Mouse (Mus musculus) right cerebral cortex, postnatal 14 days (tissue): Measurements from ENCODE around the gene Pfn3.
"Not testable (repeated sequence)": the region's sequence is repeated elsewhere in the genome, so short reads cannot be mapped to it uniquely, and the experiment has no call there.

Source experiments
- DNase-seq: peaks from one replicate; pipeline ENCODE4 v3.0.0; 2022

The Pfn3 gene

DNA sequence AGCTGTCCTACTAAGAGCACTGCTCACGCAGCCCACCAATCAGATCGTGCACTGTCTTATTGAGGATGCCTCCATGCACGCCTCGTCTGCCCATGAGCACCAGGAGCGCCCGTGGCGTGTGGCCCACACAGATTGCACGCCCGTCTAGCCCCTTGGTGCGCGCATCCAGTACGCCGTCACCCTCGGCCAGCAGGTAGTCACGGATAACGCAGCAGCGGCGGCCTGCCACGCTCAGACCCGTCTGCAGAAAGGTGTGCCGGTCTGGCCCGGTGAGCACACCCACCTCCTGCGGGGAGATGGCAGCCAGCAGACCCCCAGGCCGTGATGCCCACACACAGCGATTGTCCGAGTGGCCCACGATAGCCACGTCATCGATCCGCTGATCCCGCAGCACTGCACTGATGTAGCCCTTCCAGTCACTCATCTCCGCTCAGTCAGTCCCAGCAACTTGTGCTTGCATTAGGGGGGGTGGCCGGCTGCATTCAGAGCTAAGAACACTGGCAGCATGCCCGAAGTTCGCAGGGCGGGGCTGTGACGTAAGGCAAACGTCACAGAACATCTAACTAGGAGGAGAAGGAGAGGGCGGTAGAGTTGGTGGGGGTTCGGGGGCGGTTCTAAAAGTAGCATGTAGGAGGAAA, at the start of gene Pfn3:
Gene Pfn3, minus strand, starts transcription at position 490 of the 638 bp plus-strand sequence.
- DNase-seq: peak; percentile 79

DNA sequence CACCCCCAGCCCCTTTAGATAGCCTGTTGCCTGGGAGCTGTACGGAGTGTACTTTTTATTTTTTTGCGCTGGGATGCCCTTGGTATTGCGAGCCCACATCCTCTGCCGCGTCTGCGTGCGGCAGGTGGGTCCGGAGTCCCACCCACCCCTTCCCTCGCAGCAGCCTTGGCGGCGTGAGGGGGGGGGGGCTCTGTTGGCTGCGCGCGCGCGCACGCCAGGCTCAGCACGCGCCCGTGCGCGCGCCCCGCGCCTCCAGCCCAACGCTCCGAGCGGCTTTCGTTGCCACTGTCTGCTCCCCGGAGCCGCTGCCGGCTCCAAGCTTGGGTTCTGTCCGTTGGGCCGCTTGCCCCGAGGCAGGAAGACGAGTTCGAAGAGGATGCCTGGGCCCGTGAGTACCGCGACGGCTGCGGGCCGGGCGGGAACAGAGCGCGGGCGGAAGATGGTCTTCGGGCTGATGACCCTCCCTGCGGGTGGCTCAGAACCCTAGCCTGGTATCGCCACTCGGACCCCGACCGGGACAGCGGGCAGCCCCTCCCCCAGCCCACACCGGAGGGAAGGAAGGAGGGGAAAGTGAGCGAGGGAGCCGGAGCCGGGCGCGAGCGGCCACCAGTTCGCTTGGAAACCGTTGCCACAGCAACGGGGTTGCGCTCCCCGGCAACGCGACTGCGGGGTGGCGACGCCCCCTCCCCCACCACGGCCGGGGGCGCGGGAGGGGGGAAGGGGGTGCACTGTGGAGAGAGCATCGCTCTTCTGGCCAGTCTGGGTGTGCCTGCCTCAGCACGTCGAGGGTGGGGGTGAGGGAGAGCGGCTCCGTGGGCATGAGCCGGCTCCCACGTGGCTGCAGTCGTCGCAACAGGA, 49.2 kb upstream of the Pfn3 start, which contains the start of gene Prr7:
Gene Prr7, plus strand, starts transcription at position 241 of the 858 bp plus-strand sequence.
- DNase-seq: peak; percentile 78

DNA sequence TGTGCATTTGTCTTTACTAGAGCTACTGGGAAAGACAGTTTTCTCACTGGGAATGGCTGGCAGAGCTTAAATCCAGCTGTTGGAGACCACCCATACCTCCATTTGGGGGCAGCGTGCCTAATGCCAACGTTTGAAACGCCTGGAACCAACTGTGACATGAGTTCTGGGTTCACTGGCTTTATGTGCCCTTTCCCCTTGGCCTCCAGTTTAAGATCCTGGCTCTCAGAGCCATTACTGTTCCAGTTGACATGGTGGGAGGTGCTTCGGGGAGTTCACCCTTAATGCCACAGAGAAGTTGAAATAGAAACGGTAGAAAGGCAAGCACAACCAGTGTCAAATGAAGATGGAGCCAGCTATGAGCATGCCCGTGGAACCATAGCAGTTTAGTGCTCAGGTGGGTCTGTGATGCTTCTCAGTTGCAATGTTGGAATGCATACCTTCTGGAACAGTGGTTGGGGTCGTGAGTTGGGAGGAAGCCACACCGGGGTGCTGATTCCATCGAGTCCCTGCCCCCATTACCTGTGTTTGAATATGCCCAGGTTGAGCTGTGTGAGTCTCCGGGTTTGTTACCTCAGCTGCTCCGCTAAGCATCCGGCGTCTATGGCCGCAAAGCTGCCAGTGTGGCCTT, 48.5 kb upstream of the Pfn3 start:
- DNase-seq: no peak

DNA sequence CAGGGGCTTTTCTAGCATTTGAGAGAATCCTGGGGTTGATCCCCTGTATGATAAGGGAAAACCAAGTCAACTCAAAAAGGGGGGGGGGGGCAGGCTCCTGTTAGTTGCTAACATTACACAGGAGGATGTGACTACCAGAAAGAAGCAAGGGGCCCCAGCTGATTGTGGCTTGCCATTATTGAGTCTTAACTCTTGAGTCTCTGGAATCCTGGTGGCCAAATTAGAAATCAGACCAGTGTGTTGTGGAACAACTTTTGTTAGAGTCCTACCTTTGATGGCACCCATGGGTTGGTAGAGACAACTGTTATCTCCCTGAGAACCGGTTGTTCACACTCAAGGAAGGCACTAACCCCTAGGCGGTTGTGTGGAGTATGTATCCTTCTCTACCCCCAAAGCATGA, 47.9 kb upstream of the Pfn3 start:
- no peak for DNase-seq

DNA sequence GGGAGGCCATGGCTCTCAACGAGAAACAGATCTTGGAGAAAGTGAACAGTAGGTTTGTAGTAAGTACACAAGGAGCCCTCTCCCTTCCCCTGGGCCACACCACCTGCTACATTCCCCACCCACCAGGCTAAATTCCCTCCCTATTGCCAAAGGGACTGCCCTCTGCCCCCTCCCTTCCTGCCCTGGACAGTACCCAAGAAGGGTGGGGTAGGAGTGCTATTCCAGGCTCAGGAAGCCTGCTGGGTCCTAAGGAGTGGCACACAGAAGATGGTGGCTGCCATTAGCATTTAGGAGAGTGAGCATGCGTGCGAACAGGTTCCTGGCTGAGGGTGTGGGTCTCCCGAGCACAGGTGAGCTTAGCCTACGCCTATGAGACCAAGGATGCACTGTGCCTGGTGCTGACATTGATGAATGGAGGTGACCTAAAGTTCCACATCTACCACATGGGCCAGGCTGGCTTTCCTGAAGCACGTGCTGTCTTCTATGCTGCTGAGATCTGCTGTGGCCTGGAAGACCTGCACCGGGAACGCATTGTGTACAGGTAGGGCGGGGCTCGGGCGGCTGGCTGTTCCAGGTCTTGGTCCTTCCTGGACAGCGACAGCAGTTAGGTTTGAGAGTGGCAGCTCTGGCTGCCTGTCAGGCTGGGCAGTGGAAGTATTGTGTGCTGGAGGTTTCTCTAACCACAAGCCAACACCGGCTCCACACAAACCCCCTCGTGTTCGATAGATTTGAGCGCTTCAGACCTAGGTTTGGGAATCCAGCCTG, 36.9 kb upstream of the Pfn3 start:
- no peak for DNase-seq

DNA sequence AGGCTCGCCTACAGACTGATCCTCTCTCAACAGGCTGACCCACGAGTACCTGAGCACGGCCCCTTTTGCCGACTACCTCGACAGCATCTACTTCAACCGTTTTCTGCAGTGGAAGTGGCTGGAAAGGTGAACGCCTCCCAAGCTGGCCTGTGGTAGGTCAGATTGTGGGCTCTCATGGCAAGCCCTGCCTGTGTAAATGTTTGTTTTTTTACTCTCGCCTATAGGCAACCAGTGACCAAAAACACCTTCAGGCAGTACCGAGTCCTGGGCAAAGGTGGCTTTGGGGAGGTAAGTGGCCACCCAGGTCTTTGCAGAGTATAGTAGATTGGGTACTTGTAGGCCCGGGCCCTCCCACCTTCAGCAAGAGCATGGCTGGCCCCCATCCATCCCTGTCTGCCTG, 36.3 kb upstream of the Pfn3 start:
- no peak for DNase-seq

DNA sequence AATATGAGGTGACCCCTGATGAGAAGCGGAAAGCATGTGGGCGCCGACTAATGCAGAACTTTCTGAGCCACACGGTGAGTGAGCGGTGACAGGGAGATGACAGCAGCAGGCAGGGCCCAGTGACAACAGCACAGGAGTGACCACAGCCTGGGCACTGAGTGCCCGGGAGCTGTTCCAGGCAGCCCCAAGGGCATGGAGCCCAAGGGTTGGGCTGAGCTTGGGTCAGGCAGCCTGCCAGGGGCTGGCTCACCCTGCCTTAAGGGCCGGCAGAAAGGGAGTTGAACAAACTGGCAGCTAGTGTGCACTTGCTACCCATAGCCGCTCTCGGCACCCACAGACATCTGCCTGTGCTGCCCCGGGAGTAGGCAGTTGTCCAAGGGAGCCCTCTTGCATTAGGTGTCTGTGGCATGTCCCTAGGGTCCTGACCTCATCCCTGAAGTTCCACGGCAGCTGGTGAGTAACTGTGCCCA, 35.5 kb upstream of the Pfn3 start:
- no peak for DNase-seq

DNA sequence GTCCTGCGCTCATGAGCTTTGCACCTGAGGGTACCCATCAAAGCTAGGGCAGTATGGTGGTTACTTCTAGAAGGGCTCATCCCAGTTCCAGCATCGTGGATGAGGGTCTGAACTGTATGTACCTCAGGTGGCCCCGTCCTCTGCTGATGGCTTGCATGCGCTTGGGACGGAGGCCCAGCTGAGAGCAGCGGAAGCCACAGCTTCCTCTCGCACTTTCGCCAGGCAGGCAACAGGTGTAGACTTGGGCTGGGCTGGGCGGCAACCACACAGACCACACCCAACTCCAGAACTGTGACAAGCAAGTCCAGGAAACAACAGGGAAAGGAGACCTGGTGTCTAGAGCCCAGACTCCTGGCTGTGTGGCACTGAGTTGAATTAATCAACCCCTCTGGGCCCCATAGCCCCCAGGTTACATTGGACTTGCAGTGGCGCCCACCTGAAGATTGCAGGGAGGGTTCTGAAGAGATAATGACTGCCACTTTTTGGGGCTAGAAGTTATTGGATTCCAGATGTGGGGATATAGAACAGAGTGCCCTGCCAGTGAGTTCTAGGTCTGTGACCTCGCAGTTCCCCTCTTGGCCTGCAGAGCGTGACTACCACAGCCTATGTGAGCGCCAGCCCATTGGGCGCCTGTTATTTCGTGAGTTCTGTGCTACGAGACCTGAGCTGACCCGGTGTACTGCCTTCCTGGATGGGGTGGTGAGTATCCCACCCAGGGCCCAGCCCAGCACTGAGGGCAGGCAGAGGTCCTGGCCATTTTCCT, 34.8 kb upstream of the Pfn3 start:
- no peak for DNase-seq

DNA sequence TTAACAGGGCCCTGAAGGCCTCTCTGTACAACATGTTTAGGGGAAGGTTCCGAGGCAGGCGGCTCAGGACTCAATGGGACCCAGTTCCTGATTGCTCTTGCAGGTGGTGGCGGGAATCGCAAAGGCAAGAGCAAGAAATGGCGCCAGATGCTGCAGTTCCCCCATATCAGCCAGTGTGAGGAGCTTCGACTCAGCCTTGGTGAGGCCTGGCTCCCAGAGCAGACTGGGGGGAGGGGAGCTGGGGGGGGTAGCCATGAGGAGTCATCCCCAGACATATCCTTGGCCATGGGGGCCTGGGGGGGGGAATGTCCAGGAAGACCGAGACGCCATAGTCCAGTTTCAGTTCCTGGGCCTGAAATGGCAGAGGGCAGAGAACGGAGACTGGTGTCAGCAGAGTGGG, 34.2 kb upstream of the Pfn3 start:
- DNase-seq: no peak

DNA sequence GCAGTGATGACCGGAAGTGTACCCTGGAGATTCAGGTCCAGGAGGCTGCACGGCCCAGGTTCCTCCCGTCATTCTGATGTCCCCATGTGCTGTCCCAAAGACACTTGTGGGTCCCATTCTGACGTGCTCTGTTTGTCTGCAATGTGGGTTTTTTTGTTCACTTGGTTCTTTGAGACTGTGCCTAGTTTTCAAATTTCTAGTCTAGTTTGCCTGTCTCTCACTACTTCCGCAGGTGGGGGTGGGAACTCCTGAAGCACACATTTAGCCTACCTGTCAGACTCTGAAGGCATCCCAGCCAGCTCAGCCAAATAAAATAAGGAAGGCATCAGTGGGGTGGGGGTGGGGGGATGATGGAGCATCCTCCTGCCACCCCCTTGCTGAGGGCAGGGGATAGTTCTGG, 33.1 kb upstream of the Pfn3 start:
- DNase-seq: no peak

DNA sequence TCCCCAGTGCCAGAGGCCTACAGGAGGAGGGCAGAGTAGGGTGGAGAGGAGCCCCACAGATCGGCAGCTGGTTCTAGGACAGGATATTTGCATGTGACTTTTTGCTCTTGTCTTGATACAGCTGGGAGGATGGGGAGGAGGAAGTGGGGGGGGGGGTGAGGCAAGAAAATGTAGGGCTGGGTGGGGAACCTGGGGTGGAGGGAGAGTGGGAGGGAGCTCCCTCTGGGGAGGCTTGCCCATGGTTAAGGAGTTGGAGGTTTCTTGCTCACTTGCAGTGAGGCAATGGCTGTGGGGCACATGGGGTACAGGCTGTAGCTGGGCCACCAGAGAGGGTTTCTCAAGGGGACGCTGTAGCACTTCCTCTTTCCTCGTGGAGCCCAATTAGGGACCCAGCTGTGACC, 32.5 kb upstream of the Pfn3 start:
- DNase-seq: no peak

DNA sequence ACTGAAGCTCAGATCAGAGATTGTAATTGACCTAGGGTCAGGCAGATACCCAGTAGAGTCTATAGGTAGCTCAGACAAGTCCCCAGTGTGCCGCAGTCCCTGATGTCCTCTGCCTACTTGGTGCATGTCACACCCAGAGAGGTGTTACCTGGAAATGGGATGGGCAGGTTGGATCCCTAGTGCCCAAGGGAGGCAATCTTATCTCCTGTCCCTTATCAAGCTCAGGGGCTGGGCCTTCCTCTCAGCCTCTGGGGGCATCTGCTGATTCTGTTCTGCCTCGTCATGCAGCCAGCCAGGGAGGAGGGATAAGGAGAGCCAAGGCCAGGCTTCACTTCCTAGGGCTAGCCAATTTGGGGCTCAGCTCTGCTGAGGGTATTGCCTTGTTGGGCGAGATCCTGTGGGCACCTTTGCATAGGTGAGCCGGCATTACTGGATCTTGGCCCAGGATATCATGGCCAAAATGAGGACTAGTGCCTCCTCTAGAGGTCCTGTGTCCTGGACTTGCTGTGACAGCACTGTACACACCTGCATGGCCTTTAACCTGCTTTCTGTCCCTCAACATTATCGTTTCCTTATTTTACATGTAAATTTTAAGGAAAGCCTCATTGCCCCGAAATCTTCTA, 31.6 kb upstream of the Pfn3 start:
- DNase-seq: no peak

DNA sequence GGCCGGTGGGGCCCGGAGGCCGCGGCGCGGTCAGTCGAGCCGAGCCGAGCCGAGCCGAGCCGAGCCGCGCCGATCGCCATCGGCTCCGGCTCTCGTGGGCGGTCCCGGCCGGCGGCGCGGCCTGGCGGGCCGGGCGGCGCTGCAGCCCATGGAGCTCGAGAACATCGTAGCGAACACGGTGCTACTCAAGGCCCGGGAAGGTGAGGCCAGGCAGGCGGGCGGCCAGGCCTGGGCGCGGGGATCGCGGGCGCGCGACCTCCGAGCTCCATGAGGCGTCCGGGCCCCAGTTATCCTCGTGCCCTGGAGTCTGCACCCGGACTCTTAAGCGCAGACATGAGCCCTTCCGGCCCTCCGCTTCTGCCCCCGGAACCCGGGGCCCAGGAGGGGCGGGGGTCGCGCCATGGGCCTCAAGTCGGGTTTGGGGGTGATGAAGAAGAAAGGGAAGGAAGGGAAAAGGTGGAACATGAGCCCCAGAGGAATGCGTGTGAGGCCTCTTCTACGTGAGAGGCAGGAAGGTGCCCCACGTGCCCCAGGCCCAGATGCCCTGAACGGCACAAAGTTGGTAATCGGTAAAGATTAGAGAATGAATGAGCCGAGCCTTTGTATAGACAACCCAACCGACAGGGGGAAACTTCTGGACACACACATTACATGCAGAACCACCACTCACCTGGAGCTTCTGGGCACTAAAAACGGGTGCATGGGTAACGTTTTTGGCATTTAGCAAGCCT, 30.5 kb upstream of the Pfn3 start:
- DNase-seq: no peak

DNA sequence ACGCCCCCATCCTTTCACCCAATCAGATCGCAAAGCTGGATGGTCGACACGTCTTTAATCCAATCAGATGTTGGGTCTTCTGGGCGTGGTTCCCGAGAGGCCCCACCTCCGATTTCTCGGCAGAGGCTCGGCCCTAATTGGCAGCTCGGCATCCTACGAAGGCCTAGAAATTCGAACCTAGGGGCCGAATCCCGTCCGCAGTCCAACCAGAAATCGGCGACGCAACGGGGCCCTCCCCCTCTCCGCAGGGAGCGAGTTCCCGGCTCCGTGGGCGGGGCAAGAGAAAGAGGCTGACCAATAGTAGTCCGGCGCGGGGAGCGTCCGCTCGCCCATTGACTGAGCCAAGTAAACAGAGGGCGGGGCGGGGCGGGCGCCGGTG, 29.9 kb upstream of the Pfn3 start, which contains the start of gene Grk6:
Gene Grk6, plus strand, starts transcription at position 136 of the 379 bp plus-strand sequence.
- DNase-seq: peak; percentile 100

DNA sequence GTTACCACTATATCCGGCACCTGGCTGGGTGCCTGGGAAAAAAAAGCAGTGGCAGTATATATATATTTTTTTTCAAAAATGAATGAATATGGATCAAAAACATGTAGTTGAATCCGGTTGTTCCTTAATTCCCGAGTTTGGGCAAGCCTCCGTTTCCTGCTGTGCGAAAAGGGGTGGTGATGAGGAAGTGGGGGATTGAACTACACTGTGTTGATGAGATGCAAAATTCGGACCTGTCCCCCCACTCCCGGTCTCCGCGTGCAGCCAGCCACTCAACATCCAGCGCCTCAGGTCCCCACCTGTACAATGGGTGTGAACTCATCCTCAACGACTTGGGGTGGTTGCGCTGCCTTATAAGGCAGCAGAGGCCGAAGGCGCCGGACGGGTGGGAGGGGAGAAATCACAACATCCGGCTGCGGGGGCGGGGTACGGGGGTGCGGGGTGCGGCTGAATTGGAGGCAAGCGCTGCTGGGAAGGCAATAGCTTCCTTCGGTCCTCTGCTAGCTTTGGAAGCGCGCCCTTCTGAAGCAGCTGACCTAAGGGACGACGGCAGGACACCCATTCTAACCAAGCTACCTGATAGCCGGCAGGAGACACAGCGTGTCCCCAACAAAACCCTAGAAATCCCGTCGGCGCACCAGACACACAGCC, 29.4 kb upstream of the Pfn3 start:
- DNase-seq: peak; percentile 78

DNA sequence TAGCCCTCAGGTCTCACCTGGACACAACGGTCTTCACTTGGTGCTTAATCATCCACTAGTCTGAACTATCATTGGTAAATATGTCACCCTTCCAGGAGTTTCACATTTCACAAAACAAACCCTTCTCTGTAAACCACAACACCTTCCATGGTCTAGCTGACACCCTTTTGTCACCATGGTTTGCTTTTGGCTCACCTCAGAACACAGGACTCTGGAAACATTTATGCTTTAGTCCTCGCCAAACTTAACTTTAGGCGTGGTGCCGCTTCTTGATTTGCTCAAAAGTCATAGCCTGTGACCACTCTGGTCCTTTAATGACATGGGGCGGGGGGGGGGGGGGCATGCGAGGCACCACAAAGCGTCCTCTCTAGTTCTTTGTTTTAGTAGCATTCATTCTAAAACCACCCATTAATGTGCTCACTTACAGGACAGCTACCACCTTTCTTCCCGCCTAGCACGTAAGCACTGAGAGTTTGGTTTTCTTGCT, 28.8 kb upstream of the Pfn3 start:
- no peak for DNase-seq

DNA sequence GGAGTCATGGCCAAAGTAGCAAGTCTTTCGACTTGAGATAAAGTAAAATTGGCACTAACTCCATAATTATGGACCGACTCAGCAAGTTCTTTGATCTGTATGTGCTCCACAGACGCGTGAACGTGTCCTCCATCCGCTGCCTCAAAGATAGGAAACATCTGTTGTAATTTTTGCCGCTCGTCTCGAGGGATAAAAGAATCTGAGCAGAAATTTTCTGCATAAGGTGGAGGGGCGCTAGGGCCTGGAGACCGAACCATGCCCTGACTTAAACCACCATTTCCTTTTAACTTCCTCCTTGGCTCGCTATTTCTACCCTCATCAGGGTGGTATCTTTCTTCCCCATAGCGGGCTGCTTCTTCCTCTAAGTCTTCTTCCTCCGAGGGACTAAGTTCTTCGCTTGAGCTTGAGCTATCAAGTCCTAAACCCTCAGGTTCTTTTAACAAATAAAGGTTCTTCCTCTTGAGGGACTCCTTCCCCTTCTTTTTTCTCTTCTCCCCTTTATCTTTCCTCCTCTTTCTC, 22.1 kb upstream of the Pfn3 start:
- DNase-seq: not testable (repeated sequence)

DNA sequence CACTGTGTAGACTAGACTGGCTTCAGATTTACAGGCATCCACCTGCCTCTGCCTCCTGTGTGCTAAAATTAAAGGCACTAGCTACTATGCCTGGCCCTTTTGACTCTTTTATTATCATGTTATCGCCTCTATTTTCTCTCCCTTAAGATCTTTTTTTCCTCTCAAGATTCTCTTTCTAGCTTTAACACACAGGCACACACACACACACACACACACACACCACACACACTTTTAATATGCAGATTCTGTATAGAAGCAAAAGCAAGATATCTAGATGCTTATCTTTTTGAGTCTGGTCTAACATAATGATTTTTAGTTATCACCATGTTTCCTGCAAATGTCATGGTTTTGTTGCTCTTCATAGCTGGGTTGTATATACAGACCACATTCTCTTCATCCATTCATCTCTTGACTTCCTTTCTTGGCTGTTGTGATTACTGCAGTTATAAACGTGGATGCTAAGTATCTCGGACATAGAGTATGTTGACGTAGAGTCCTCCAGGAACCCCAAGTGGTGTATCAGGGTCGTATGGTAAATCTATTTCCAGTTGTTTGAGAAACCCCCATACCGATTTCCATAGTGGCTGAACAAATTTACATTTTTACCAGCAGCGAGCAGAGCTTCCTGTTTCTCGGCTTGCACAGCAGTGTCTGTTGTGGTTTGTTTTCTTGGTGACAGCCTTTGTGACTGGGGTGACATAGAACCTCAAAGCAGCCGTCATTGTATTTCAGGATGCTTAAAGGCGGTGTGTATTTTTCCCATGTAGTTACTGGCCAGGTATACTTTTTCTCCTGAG, 17.1 kb upstream of the Pfn3 start:
- DNase-seq: no peak

DNA sequence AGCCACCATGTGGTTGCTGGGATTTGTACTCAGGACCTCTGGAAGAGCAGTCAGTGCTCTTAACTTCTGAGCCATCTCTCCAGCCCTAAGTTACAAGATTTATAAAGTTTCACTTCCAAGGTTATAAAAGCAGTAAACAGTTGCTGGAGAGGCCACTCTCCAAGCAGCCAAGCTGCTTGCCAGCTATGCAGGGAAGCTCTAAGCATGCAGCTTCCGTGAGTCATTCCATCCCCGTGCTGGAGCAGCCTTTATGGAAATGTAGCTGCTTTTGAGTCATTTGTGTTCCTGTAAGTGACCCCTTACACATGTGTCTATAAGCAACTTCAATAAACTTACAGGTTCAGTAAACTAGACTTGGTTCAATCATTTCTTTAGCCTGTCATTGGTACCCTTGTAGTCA, 15.5 kb upstream of the Pfn3 start:
- DNase-seq: no peak
